Mouse (Mus musculus): ENCODE data around the gene Wfdc13. TPM values are rescaled to one million over a fixed set of nuclear protein-coding genes. Genes with fewer than 3 reads are reported as not detected.

The Wfdc13 gene
- polyA plus RNA-seq, 1 experiment = 0.57 TPM

DNA sequence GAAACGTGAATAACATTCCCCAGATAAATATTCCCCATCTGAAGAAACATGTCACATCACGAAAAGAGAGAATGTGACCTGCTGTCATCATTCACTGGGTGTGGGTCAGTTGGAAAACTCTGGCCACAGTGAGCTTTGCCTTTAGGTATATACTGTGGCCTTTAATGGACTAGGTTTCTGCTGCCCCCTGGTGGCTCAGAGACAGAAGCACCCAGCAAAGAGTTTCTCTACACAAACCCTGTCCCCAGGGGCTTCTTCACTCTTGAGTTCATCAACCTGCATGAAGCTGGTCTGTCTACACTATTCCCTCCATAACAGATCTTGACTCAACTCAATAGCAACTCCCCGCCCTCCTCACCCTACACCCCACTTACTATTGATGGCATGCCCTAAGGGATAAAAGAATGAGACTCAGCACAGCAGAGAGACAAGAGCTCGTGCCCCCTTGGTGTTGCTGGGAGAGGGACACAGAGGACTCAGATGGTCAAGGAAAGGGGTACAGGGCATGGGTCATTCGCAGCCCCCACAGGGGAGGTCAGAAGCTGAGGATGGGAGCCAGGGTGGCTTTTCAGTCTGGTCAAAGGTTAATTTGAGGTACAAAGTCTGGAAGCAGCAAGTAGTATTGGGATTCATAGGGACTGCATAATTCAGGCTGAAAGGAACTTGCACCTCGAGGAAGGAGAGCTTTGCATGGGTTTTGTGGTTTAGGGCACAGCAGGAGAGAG, 41.1 kb downstream of the Wfdc13 start:
- Histone ChIP-seq H3K9ac (ENCODE audit: low read depth, poor library complexity, severe bottlenecking) (no peak overlapping the region), H3K4me3 (ENCODE audit: low read depth, low read length) (no peak overlapping the region), H3K27me3 (ENCODE audit: control insufficient read depth, insufficient read depth, low read length, poor library complexity, severe bottlenecking) (no peaks in the 10 kb centered on the region), H3K36me3 (ENCODE audit: control insufficient read depth, insufficient read depth, low read length, poor library complexity, severe bottlenecking) (no peaks in the 10 kb centered on the region), H3K9me3 (replicated peaks; ENCODE audit: control insufficient read depth, insufficient read depth, low read length, poor library complexity, severe bottlenecking) (no peaks in the 10 kb centered on the region), H3K4me1 (ENCODE audit: control insufficient read depth, insufficient read depth, low read length) (no peaks in the 10 kb centered on the region), H3K27ac (ENCODE audit: insufficient read depth, low read length) (no peak overlapping the region)
- no peak for TF ChIP-seq POLR2A (IDR thresholded peaks at IDR 0.05; ENCODE audit: insufficient read depth, low read length)
- TF ChIP-seq EP300 (IDR thresholded peaks at IDR 0.05; ENCODE audit: insufficient read depth, low read depth, low read length) = no peak
- peak; percentile 62 for TF ChIP-seq CTCF (IDR thresholded peaks at IDR 0.05; ENCODE audit: low read depth, low read length)

DNA sequence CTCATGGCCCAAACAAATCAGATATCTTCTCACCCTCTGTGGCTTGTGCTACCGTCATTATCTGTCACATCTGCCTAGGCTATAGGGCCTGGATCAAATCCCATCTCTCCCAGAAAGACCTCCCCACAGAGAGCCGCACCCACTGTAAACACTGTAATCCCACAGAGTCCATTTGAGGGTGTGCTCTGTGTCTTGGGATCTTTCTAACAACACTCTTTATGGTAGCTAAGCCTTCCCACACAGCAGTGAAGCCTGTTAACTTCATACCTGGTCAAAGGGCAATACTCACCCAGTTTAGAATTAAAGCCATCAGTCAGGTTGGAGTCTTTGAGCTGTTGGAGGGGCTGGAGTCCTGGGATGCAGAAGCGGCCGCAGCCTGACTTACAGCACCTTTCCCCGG, 46.8 kb downstream of the Wfdc13 start:
- Histone ChIP-seq H3K27me3 (ENCODE audit: control insufficient read depth, insufficient read depth, low read length, poor library complexity, severe bottlenecking) (no peaks in the 10 kb centered on the region), H3K9ac (ENCODE audit: low read depth, poor library complexity, severe bottlenecking) (no peak overlapping the region), H3K27ac (ENCODE audit: insufficient read depth, low read length) (no peak overlapping the region), H3K4me3 (ENCODE audit: low read depth, low read length) (no peak overlapping the region), H3K9me3 (replicated peaks; ENCODE audit: control insufficient read depth, insufficient read depth, low read length, poor library complexity, severe bottlenecking) (no peaks in the 10 kb centered on the region), H3K36me3 (ENCODE audit: control insufficient read depth, insufficient read depth, low read length, poor library complexity, severe bottlenecking) (no peaks in the 10 kb centered on the region), H3K4me1 (ENCODE audit: control insufficient read depth, insufficient read depth, low read length) (no peaks in the 10 kb centered on the region)
- TF ChIP-seq CTCF (IDR thresholded peaks at IDR 0.05; ENCODE audit: low read depth, low read length) = no peak
- no peak for TF ChIP-seq EP300 (IDR thresholded peaks at IDR 0.05; ENCODE audit: insufficient read depth, low read depth, low read length)
- no peak for TF ChIP-seq POLR2A (IDR thresholded peaks at IDR 0.05; ENCODE audit: insufficient read depth, low read length)

DNA sequence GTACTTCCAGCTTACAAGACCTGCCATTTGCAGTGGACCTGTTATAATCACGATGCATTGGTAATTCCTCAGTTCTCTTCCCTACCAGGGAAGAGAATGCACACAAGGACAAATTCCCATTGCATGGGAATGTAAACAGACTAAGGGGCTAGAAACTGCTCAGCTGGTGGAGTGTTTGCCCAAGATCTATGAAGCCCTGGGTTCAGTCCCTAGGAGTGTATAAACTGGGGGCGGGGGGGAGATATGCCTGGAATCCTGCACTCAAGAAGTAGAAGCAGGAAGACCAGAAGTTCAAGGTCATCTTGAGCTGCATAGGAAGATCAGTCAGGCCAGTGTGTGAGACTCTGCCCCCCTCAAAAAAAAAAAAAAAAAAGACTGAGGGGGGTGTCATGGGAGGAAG, 48.4 kb downstream of the Wfdc13 start:
- no peak for TF ChIP-seq EP300 (IDR thresholded peaks at IDR 0.05; ENCODE audit: insufficient read depth, low read depth, low read length)
- TF ChIP-seq POLR2A (IDR thresholded peaks at IDR 0.05; ENCODE audit: insufficient read depth, low read length) = no peak
- TF ChIP-seq CTCF (IDR thresholded peaks at IDR 0.05; ENCODE audit: low read depth, low read length) = no peak
- H3K27ac ChIP-seq (ENCODE audit: insufficient read depth, low read length) = no peak overlapping the region
- H3K4me3 ChIP-seq (ENCODE audit: low read depth, low read length) = no peak overlapping the region
- H3K27me3 ChIP-seq (ENCODE audit: control insufficient read depth, insufficient read depth, low read length, poor library complexity, severe bottlenecking) = no peaks in the 10 kb centered on the region
- no peak overlapping the region for H3K9ac ChIP-seq (ENCODE audit: low read depth, poor library complexity, severe bottlenecking)
- H3K9me3 ChIP-seq (replicated peaks; ENCODE audit: control insufficient read depth, insufficient read depth, low read length, poor library complexity, severe bottlenecking) = no peaks in the 10 kb centered on the region
- no peaks in the 10 kb centered on the region for H3K36me3 ChIP-seq (ENCODE audit: control insufficient read depth, insufficient read depth, low read length, poor library complexity, severe bottlenecking)
- H3K4me1 ChIP-seq (ENCODE audit: control insufficient read depth, insufficient read depth, low read length) = no peaks in the 10 kb centered on the region

DNA sequence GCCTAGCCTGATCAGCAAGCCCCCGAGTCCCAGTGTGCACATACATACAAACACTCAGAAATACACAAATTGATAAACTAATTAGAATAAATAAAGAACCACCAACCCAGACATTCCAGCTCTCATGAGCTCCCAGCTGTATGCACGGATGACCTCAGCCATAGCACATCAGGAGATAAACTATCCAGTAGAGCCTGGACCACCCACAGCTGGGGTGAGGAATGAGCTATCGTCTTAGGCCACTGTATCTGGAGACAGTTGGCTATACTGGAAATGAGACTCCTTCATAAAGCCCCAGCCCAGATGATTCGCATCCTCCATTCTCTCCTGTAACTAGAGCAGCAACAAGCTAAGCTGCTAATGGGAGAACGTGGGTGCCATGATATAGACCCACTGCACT, 49.9 kb downstream of the Wfdc13 start:
- TF ChIP-seq POLR2A (IDR thresholded peaks at IDR 0.05; ENCODE audit: insufficient read depth, low read length) = no peak
- TF ChIP-seq CTCF (IDR thresholded peaks at IDR 0.05; ENCODE audit: low read depth, low read length) = no peak
- Histone ChIP-seq H3K4me3 (ENCODE audit: low read depth, low read length) (no peak overlapping the region), H3K36me3 (ENCODE audit: control insufficient read depth, insufficient read depth, low read length, poor library complexity, severe bottlenecking) (no peaks in the 10 kb centered on the region), H3K4me1 (ENCODE audit: control insufficient read depth, insufficient read depth, low read length) (no peaks in the 10 kb centered on the region), H3K27ac (ENCODE audit: insufficient read depth, low read length) (no peak overlapping the region), H3K9ac (ENCODE audit: low read depth, poor library complexity, severe bottlenecking) (no peak overlapping the region), H3K27me3 (ENCODE audit: control insufficient read depth, insufficient read depth, low read length, poor library complexity, severe bottlenecking) (no peaks in the 10 kb centered on the region), H3K9me3 (replicated peaks; ENCODE audit: control insufficient read depth, insufficient read depth, low read length, poor library complexity, severe bottlenecking) (no peaks in the 10 kb centered on the region)

DNA sequence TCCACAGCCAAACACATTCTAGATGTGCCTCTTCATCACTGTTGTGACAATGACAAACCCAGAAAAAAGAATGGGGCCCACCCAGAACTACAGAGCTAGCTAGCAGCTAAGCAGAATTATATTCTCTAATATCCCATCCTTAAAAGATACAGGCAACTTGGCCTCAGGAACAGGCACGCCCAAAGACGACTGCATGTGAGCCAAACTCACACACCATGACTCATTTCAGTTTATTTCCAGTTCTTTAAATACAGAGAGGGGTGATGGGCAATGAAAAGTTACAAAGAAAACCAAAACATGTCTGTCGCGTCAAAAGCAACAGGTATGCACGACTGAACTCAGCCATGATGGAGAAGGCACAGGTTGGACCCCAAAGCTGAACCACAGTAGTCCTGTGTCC, 50.5 kb downstream of the Wfdc13 start:
- H3K4me1 ChIP-seq (ENCODE audit: control insufficient read depth, insufficient read depth, low read length) = no peaks in the 10 kb centered on the region
- H3K27ac ChIP-seq (ENCODE audit: insufficient read depth, low read length) = no peak overlapping the region
- H3K36me3 ChIP-seq (ENCODE audit: control insufficient read depth, insufficient read depth, low read length, poor library complexity, severe bottlenecking) = no peaks in the 10 kb centered on the region
- no peaks in the 10 kb centered on the region for H3K9me3 ChIP-seq (replicated peaks; ENCODE audit: control insufficient read depth, insufficient read depth, low read length, poor library complexity, severe bottlenecking)
- no peaks in the 10 kb centered on the region for H3K27me3 ChIP-seq (ENCODE audit: control insufficient read depth, insufficient read depth, low read length, poor library complexity, severe bottlenecking)
- TF ChIP-seq EP300 (IDR thresholded peaks at IDR 0.05; ENCODE audit: insufficient read depth, low read depth, low read length) (no peak), CTCF (IDR thresholded peaks at IDR 0.05; ENCODE audit: low read depth, low read length) (no peak), POLR2A (IDR thresholded peaks at IDR 0.05; ENCODE audit: insufficient read depth, low read length) (no peak)
- no peak overlapping the region for H3K4me3 ChIP-seq (ENCODE audit: low read depth, low read length)
- H3K9ac ChIP-seq (ENCODE audit: low read depth, poor library complexity, severe bottlenecking) = no peak overlapping the region

Other genes with a start within 250 kb of the Wfdc13 start
- 212 and 213 TPM in 2 replicates for gene Sdc4, start 241.2 kb upstream of the Wfdc13 start, polyA plus RNA-seq (2011; ENCODE audit: insufficient read depth, insufficient read length, low read depth, missing spikeins)
- 13.3 and 19.8 TPM in 2 replicates for gene Sys1, start 228.1 kb upstream of the Wfdc13 start, polyA plus RNA-seq (2011; ENCODE audit: insufficient read depth, insufficient read length, low read depth, missing spikeins)
- 2.3 TPM in 1 of 2 replicates, not detected in the other for gene Gm20458, start 224.1 kb upstream of the Wfdc13 start, polyA plus RNA-seq (2011; ENCODE audit: insufficient read depth, insufficient read length, low read depth, missing spikeins)
- not detected in 2 replicates for gene Trp53tg5, start 211.4 kb upstream of the Wfdc13 start, polyA plus RNA-seq (2011; ENCODE audit: insufficient read depth, insufficient read length, low read depth, missing spikeins)
- 6.4 and 7.1 TPM in 2 replicates for gene Dbndd2, start 199.0 kb upstream of the Wfdc13 start, polyA plus RNA-seq (2011; ENCODE audit: insufficient read depth, insufficient read length, low read depth, missing spikeins)
- 49.9 and 52.7 TPM in 2 replicates for gene Pigt, start 187.6 kb upstream of the Wfdc13 start, polyA plus RNA-seq (2011; ENCODE audit: insufficient read depth, insufficient read length, low read depth, missing spikeins)
- gene Wfdc2, start 122.7 kb upstream of the Wfdc13 start, polyA plus RNA-seq (2011; ENCODE audit: insufficient read depth, insufficient read length, low read depth, missing spikeins) = 123 and 135 TPM in 2 replicates
- not detected in 2 replicates for gene Spint3, start 111.6 kb upstream of the Wfdc13 start, polyA plus RNA-seq (2011; ENCODE audit: insufficient read depth, insufficient read length, low read depth, missing spikeins)
- gene Wfdc6a, start 99.7 kb upstream of the Wfdc13 start, polyA plus RNA-seq (2011; ENCODE audit: insufficient read depth, insufficient read length, low read depth, missing spikeins) = not detected in 2 replicates
- not detected in 2 replicates for gene Eppin, start 91.5 kb upstream of the Wfdc13 start, polyA plus RNA-seq (2011; ENCODE audit: insufficient read depth, insufficient read length, low read depth, missing spikeins)
- gene Wfdc6b, start 71.6 kb upstream of the Wfdc13 start, polyA plus RNA-seq (2011; ENCODE audit: insufficient read depth, insufficient read length, low read depth, missing spikeins) = not detected in 2 replicates
- not detected in 2 replicates for gene Wfdc8, start 71.5 kb upstream of the Wfdc13 start, polyA plus RNA-seq (2011; ENCODE audit: insufficient read depth, insufficient read length, low read depth, missing spikeins)
- gene Wfdc16, start 46.3 kb upstream of the Wfdc13 start, polyA plus RNA-seq (2011; ENCODE audit: insufficient read depth, insufficient read length, low read depth, missing spikeins) = not detected in 2 replicates
- gene Wfdc10, start 29.1 kb upstream of the Wfdc13 start, polyA plus RNA-seq (2011; ENCODE audit: insufficient read depth, insufficient read length, low read depth, missing spikeins) = not detected in 2 replicates
- not detected in 2 replicates for gene Wfdc9, start 28.5 kb upstream of the Wfdc13 start, polyA plus RNA-seq (2011; ENCODE audit: insufficient read depth, insufficient read length, low read depth, missing spikeins)
- gene Wfdc11, start 11.0 kb upstream of the Wfdc13 start, polyA plus RNA-seq (2011; ENCODE audit: insufficient read depth, insufficient read length, low read depth, missing spikeins) = not detected in 2 replicates
- gene Spint4, start 13.4 kb downstream of the Wfdc13 start, polyA plus RNA-seq (2011; ENCODE audit: insufficient read depth, insufficient read length, low read depth, missing spikeins) = not detected in 2 replicates
- not detected in 2 replicates for gene Spint5, start 30.2 kb downstream of the Wfdc13 start, polyA plus RNA-seq (2011; ENCODE audit: insufficient read depth, insufficient read length, low read depth, missing spikeins)
- 0.60 and 1.7 TPM in 2 replicates for gene Wfdc3, start 60.8 kb downstream of the Wfdc13 start, polyA plus RNA-seq (2011; ENCODE audit: insufficient read depth, insufficient read length, low read depth, missing spikeins)
- gene Dnttip1, start 60.9 kb downstream of the Wfdc13 start, polyA plus RNA-seq (2011; ENCODE audit: insufficient read depth, insufficient read length, low read depth, missing spikeins) = 26.7 and 30.4 TPM in 2 replicates
- gene Ube2c, start 84.8 kb downstream of the Wfdc13 start, polyA plus RNA-seq (2011; ENCODE audit: insufficient read depth, insufficient read length, low read depth, missing spikeins) = 366 and 371 TPM in 2 replicates
- 0.88 and 1.6 TPM in 2 replicates for gene Tnnc2, start 94.9 kb downstream of the Wfdc13 start, polyA plus RNA-seq (2011; ENCODE audit: insufficient read depth, insufficient read length, low read depth, missing spikeins)
- 10.7 and 11.2 TPM in 2 replicates for gene Snx21, start 100.7 kb downstream of the Wfdc13 start, polyA plus RNA-seq (2011; ENCODE audit: insufficient read depth, insufficient read length, low read depth, missing spikeins)
- gene Acot8, start 119.8 kb downstream of the Wfdc13 start, polyA plus RNA-seq (2011; ENCODE audit: insufficient read depth, insufficient read length, low read depth, missing spikeins) = 15.0 and 15.7 TPM in 2 replicates
- 10.7 and 12.1 TPM in 2 replicates for gene Zswim3, start 120.0 kb downstream of the Wfdc13 start, polyA plus RNA-seq (2011; ENCODE audit: insufficient read depth, insufficient read length, low read depth, missing spikeins)
- 39.5 and 50.0 TPM in 2 replicates for gene Zswim1, start 137.6 kb downstream of the Wfdc13 start, polyA plus RNA-seq (2011; ENCODE audit: insufficient read depth, insufficient read length, low read depth, missing spikeins)
- gene Spata25, start 143.4 kb downstream of the Wfdc13 start, polyA plus RNA-seq (2011; ENCODE audit: insufficient read depth, insufficient read length, low read depth, missing spikeins) = not detected in 2 replicates
- 75.3 and 83.4 TPM in 2 replicates for gene Ctsa, start 147.8 kb downstream of the Wfdc13 start, polyA plus RNA-seq (2011; ENCODE audit: insufficient read depth, insufficient read length, low read depth, missing spikeins)
- gene Neurl2, start 148.3 kb downstream of the Wfdc13 start, polyA plus RNA-seq (2011; ENCODE audit: insufficient read depth, insufficient read length, low read depth, missing spikeins) = 2.2 and 2.8 TPM in 2 replicates
- 52.4 and 55.9 TPM in 2 replicates for gene Pltp, start 172.6 kb downstream of the Wfdc13 start, polyA plus RNA-seq (2011; ENCODE audit: insufficient read depth, insufficient read length, low read depth, missing spikeins)
- 30.2 and 30.9 TPM in 2 replicates for gene Pcif1, start 194.2 kb downstream of the Wfdc13 start, polyA plus RNA-seq (2011; ENCODE audit: insufficient read depth, insufficient read length, low read depth, missing spikeins)
- gene Zfp335, start 226.7 kb downstream of the Wfdc13 start, polyA plus RNA-seq (2011; ENCODE audit: insufficient read depth, insufficient read length, low read depth, missing spikeins) = 9.1 and 10.6 TPM in 2 replicates

All from ES-Bruce4 (cell line).